20 mouse cellular contexts compared by ENCODE assay signal in genomic region chr1:75212542-75212941, GRCm38 (mm10). TPM values are rescaled to one million over a fixed set of nuclear protein-coding genes. Genes with fewer than 3 reads are reported as not detected.
DNase-seq lines count a peak whose midpoint lies in the region; ATAC-seq and TF ChIP-seq lines count a peak whose summit lies in the region.
"Had no signal": no experiment of that assay in that cellular context is flagged by ENCODE, and none has a peak within 500 bp of the region (broad histone marks: within the 10 kb centered on the region; RNA-seq: fewer than 3 reads in every experiment).

No protein-coding gene starts in this region.

- no peak for TF ChIP-seq POLR2A in liver, adult 2 months (IDR thresholded peaks at IDR 0.05; ENCODE audit: extremely low read depth, insufficient read depth, low read length)

- ATAC-seq in hindbrain, embryonic 13.5 days (ENCODE audit: low FRiP score), result no peak
- ATAC-seq in hindbrain, embryonic 14.5 days (ENCODE audit: low FRiP score), result no peak
- no peak for ATAC-seq in frontal cortex, adult (ENCODE audit: low TSS enrichment)
- ATAC-seq: hindbrain, postnatal 0 days; midbrain, embryonic 13.5 days had no signal

- H3K9me3 ChIP-seq in hindbrain, embryonic 13.5 days, result no peaks in the 10 kb centered on the region
- H3K9me3 ChIP-seq in hindbrain, embryonic 14.5 days (ENCODE audit: control insufficient read depth, low read length), result no peaks in the 10 kb centered on the region
- H3K9me3 ChIP-seq: embryonic facial prominence, embryonic 15.5 days; heart, embryonic 10.5 days; midbrain, embryonic 13.5 days had no signal

- peaks cover 50% of the 10 kb centered on the region for H3K4me1 ChIP-seq in hindbrain, embryonic 13.5 days (replicated peaks)
- H3K4me1 ChIP-seq in hindbrain, embryonic 14.5 days (replicated peaks; ENCODE audit: control insufficient read depth, insufficient read depth, low read length), result peaks cover 28% of the 10 kb centered on the region
- H3K4me1 ChIP-seq in liver, adult 2 months (ENCODE audit: control insufficient read depth, insufficient read depth, low read length), result peaks cover 47% of the 10 kb centered on the region

- peaks cover 28% of the 10 kb centered on the region for H3K27me3 ChIP-seq in hindbrain, embryonic 13.5 days
- peaks cover 15% of the 10 kb centered on the region for H3K27me3 ChIP-seq in hindbrain, embryonic 14.5 days (ENCODE audit: control insufficient read depth, insufficient read depth, low read length)
- no peaks in the 10 kb centered on the region for H3K27me3 ChIP-seq in liver, adult 2 months (ENCODE audit: control insufficient read depth, insufficient read depth, low read length)

- H3K27ac ChIP-seq in hindbrain, embryonic 13.5 days, result no peak overlapping the region
- H3K27ac ChIP-seq in hindbrain, embryonic 14.5 days, result no peak overlapping the region
- peak overlapping the region; percentile 95 for H3K27ac ChIP-seq in liver, adult 2 months (replicated peaks; ENCODE audit: insufficient read depth, low read depth, low read length)
- H3K27ac ChIP-seq: embryonic facial prominence, embryonic 15.5 days; heart, embryonic 10.5 days; hindbrain, postnatal 0 days; midbrain, embryonic 13.5 days had no signal

- peaks cover 8% of the 10 kb centered on the region; the same call in 1 of the 2 replicates for H3K79me2 ChIP-seq in liver, adult 2 months (ENCODE audit: control insufficient read depth, insufficient read depth, low read length)

- H3K36me3 ChIP-seq in hindbrain, embryonic 13.5 days, result peaks cover 45% of the 10 kb centered on the region
- H3K36me3 ChIP-seq in hindbrain, embryonic 14.5 days (replicated peaks; ENCODE audit: control insufficient read depth, insufficient read depth), result peaks cover 35% of the 10 kb centered on the region
- peaks cover 16% of the 10 kb centered on the region; the same call in 1 of the 2 replicates for H3K36me3 ChIP-seq in liver, adult 2 months (ENCODE audit: control insufficient read depth, insufficient read depth, low read length)

- no peak for DNase-seq in hindbrain, embryonic 14.5 days (ENCODE audit: low spot score)
- DNase-seq in thymus, postnatal 14 days, result peak; percentile 4
- DNase-seq in thymus, adult 18-20 months, result no peak
- peak; percentile 88 for DNase-seq in liver, adult 2 months (ENCODE audit: extremely low read depth, low read depth, low spot score)
- no peak for DNase-seq in adrenal gland, postnatal 14 days
- no peak for DNase-seq in T-cell, adult 2 months (ENCODE audit: low spot score)
- DNase-seq: layer of hippocampus, adult 9-11 months; lung, postnatal 10 days; right cerebral cortex, postnatal 25 days had no signal

- H3K4me3 ChIP-seq in hindbrain, embryonic 13.5 days, result no peak overlapping the region
- H3K4me3 ChIP-seq in hindbrain, embryonic 14.5 days (replicated peaks; ENCODE audit: low read length), result no peak overlapping the region
- H3K4me3 ChIP-seq in liver, adult 2 months (ENCODE audit: insufficient read depth, low read depth, low read length), result no peak overlapping the region

- H3K4me2 ChIP-seq in hindbrain, embryonic 13.5 days, result peak overlapping the region; percentile 98; the same call in 1 of the 2 replicates
- no peak overlapping the region for H3K4me2 ChIP-seq in hindbrain, embryonic 14.5 days (replicated peaks)

- H3K9ac ChIP-seq in hindbrain, embryonic 13.5 days, result no peak overlapping the region
- H3K9ac ChIP-seq in hindbrain, embryonic 14.5 days, result no peak overlapping the region
- H3K9ac ChIP-seq in liver, adult 2 months (ENCODE audit: low read depth, low read length), result peak overlapping the region; percentile 10; the same call in 1 of the 2 replicates
- H3K9ac ChIP-seq: embryonic facial prominence, embryonic 15.5 days had no signal

- no peak for TF ChIP-seq CTCF in liver, adult 2 months (IDR thresholded peaks at IDR 0.05; ENCODE audit: low read depth, low read length)

- 84% methylated on average over 4 of the region's 4 CpGs for WGBS in hindbrain, embryonic 13.5 days
- WGBS in hindbrain, embryonic 14.5 days, result 79% methylated on average over 4 of the region's 4 CpGs
- WGBS in liver, adult 2 months, result 18% methylated on average over 4 of the region's 4 CpGs

RNA-seq across cellular contexts. Expression of gene Stk16, which starts 1.9 kb away (rescaled TPM):
- polyA plus RNA-seq in hindbrain, embryonic 13.5 days (2015; fragmentation: Nextera tagmentation; extraction: Ambion mirVana), result 138 and 145 TPM in 2 replicates
- polyA plus RNA-seq in hindbrain, embryonic 14.5 days (2014; fragmentation: Nextera tagmentation; extraction: Ambion mirVana), result 121 and 128 TPM in 2 replicates
- 57.3 and 63.5 TPM in 2 replicates for total RNA-seq in liver, adult 2 months (2014; rRNA removed)
- 190 and 221 TPM in 2 replicates for polyA plus RNA-seq in liver, adult 2 months (2012; rRNA removed)
- total RNA-seq in adrenal gland, postnatal 14 days (2021), result 95.6 and 104 TPM in 2 replicates

RNA-seq across cellular contexts. Expression of gene Glb1l, which starts 1.9 kb away (rescaled TPM):
- 19.9 and 22.5 TPM in 2 replicates for polyA plus RNA-seq in hindbrain, embryonic 13.5 days (2015; fragmentation: Nextera tagmentation; extraction: Ambion mirVana)
- polyA plus RNA-seq in hindbrain, embryonic 14.5 days (2014; fragmentation: Nextera tagmentation; extraction: Ambion mirVana), result 15.8 and 19.5 TPM in 2 replicates
- total RNA-seq in liver, adult 2 months (2014; rRNA removed), result 3.7 and 4.8 TPM in 2 replicates
- polyA plus RNA-seq in liver, adult 2 months (2012; rRNA removed), result 2.1 and 2.5 TPM in 2 replicates
- 18.0 and 24.7 TPM in 2 replicates for total RNA-seq in adrenal gland, postnatal 14 days (2021)

RNA-seq across cellular contexts. Expression of gene Tuba4a, which starts 7.1 kb away (rescaled TPM):
- 6.5 and 7.1 TPM in 2 replicates for polyA plus RNA-seq in hindbrain, embryonic 13.5 days (2015; fragmentation: Nextera tagmentation; extraction: Ambion mirVana)
- polyA plus RNA-seq in hindbrain, embryonic 14.5 days (2014; fragmentation: Nextera tagmentation; extraction: Ambion mirVana), result 13.8 and 20.8 TPM in 2 replicates
- total RNA-seq in liver, adult 2 months (2014; rRNA removed), result 80.9 and 117 TPM in 2 replicates
- 242 and 267 TPM in 2 replicates for polyA plus RNA-seq in liver, adult 2 months (2012; rRNA removed)
- total RNA-seq in adrenal gland, postnatal 14 days (2021), result 42.9 and 53.1 TPM in 2 replicates

RNA-seq across cellular contexts. Expression of gene A630095N17Rik, which starts 19.4 kb away (rescaled TPM):
- polyA plus RNA-seq in hindbrain, embryonic 13.5 days (2015; fragmentation: Nextera tagmentation; extraction: Ambion mirVana), result not detected in 2 replicates
- not detected in 2 replicates for polyA plus RNA-seq in hindbrain, embryonic 14.5 days (2014; fragmentation: Nextera tagmentation; extraction: Ambion mirVana)
- not detected in 2 replicates for total RNA-seq in liver, adult 2 months (2014; rRNA removed)
- polyA plus RNA-seq in liver, adult 2 months (2012; rRNA removed), result not detected in 2 replicates
- not detected in 2 replicates for total RNA-seq in adrenal gland, postnatal 14 days (2021)
- total RNA-seq: hindbrain, postnatal 0 days; left cerebral cortex, postnatal 36 days; neutrophil, adult 5-6 weeks had no signal
- polyA plus RNA-seq: brain, embryonic 14.5 days; embryonic facial prominence, embryonic 15.5 days; frontal cortex, adult 2 months; heart, embryonic 10.5 days; midbrain, embryonic 13.5 days; stomach, embryonic 14.5 days had no signal

RNA-seq across cellular contexts. Expression of gene Atg9a, which starts 20.5 kb away (rescaled TPM):
- polyA plus RNA-seq in hindbrain, embryonic 13.5 days (2015; fragmentation: Nextera tagmentation; extraction: Ambion mirVana), result 44.7 and 47.7 TPM in 2 replicates
- polyA plus RNA-seq in hindbrain, embryonic 14.5 days (2014; fragmentation: Nextera tagmentation; extraction: Ambion mirVana), result 53.6 and 59.5 TPM in 2 replicates
- 23.5 and 35.8 TPM in 2 replicates for total RNA-seq in liver, adult 2 months (2014; rRNA removed)
- 75.0 and 75.4 TPM in 2 replicates for polyA plus RNA-seq in liver, adult 2 months (2012; rRNA removed)
- total RNA-seq in adrenal gland, postnatal 14 days (2021), result 36.0 and 36.4 TPM in 2 replicates

Comparison
In these comparisons a context has a peak if more than half of its experiments do, and no peak if none do; other contexts are left out.
1. DNase-seq: peak in thymus, postnatal 14 days (single experiment) and liver, adult 2 months (single experiment); none in hindbrain, embryonic 14.5 days (single experiment), thymus, adult 18-20 months (0 of 2), adrenal gland, postnatal 14 days (single experiment) and T-cell, adult 2 months (single experiment).
2. RNA of gene Tuba4a, which starts 7.1 kb away (polyA plus RNA-seq): 242 to 267 TPM in liver, adult 2 months; 13.8 to 20.8 TPM in hindbrain, embryonic 14.5 days and 6.5 to 7.1 TPM in hindbrain, embryonic 13.5 days; every median in the first group is over 10 times any median in the second.